Mouse (Mus musculus) bone marrow macrophage, adult 2 months (primary cell): ENCODE results near the gene Slit3.

Experiments used
- CTCF ChIP-seq: IDR thresholded peaks from 2 replicates; pipeline ENCODE4 v1.5.1; 2012; ENCODE audit warnings: low read depth, mild to moderate bottlenecking, low read length, moderate library complexity
- POLR2A ChIP-seq: IDR thresholded peaks from 2 replicates; pipeline ENCODE4 v1.6.1; 2012; ENCODE audit warnings: mild to moderate bottlenecking, low read depth, low read length, borderline replicate concordance

- TF ChIP-seq CTCF (no peak), POLR2A (no peak)
Observed at GRCm38 (mm10) chr11:35504916-35505315, 383.9 kb downstream of the Slit3 start.
